Mouse (Mus musculus): ENCODE measurements around the gene Wdr26. TPM values are rescaled to one million over a fixed set of nuclear protein-coding genes. Genes with fewer than 3 reads are reported as not detected.

The Wdr26 gene
- total RNA-seq, 2 experiments from 2014 or later, result 119 to 126 TPM

GRCm38 (mm10) chr1:181210601-181211402 is 999 bp downstream of the Wdr26 start:
- DNase-seq (ENCODE audit: low spot score in 2 of 2), result no peak
- intact Hi-C loops (cut with DNase I), result no loop called here

- DNase-seq (ENCODE audit: low spot score in 2 of 2), result no peak
- intact Hi-C loops (cut with DNase I), result no loop called here
These were observed 1.7 kb downstream of the Wdr26 start for GRCm38 (mm10) chr1:181210147-181210546.

GRCm38 (mm10) chr1:181199446-181199845 is 12.4 kb downstream of the Wdr26 start:
- intact Hi-C loops (cut with DNase I), result no loop called here
- no peak for DNase-seq (ENCODE audit: low spot score in 2 of 2)

- intact Hi-C loops (cut with DNase I), result no loop called here
- DNase-seq (ENCODE audit: low spot score in 2 of 2), result no peak
These were observed 22.9 kb downstream of the Wdr26 start for GRCm38 (mm10) chr1:181188925-181189324.

- intact Hi-C loops (cut with DNase I), result no loop called here
- no peak for DNase-seq (ENCODE audit: low spot score in 2 of 2)
These were observed 41.6 kb downstream of the Wdr26 start for GRCm38 (mm10) chr1:181170210-181170609.

- no peak for DNase-seq (ENCODE audit: low spot score in 2 of 2)
- intact Hi-C loops (cut with DNase I), result no loop called here
These were observed 43.4 kb downstream of the Wdr26 start for GRCm38 (mm10) chr1:181168377-181168776.

GRCm38 (mm10) chr1:181167816-181168215 is 44.0 kb downstream of the Wdr26 start:
- no peak for DNase-seq (ENCODE audit: low spot score in 2 of 2)
- intact Hi-C loops (cut with DNase I), result no loop called here

GRCm38 (mm10) chr1:181151541-181151940 is 60.3 kb downstream of the Wdr26 start:
- intact Hi-C loops (cut with DNase I), result no loop called here
- no peak for DNase-seq (ENCODE audit: low spot score in 2 of 2)

- intact Hi-C loops (cut with DNase I), result no loop called here
- peak; percentile 92 to 94 for DNase-seq (ENCODE audit: low spot score in 2 of 2)
These were observed 60.8 kb downstream of the Wdr26 start for GRCm38 (mm10) chr1:181150827-181151534.

GRCm38 (mm10) chr1:181150431-181150826 is 61.4 kb downstream of the Wdr26 start:
- no peak for DNase-seq (ENCODE audit: low spot score in 2 of 2)
- intact Hi-C loops (cut with DNase I), result no loop called here

GRCm38 (mm10) chr1:181149373-181150017 is 62.3 kb downstream of the Wdr26 start:
- intact Hi-C loops (cut with DNase I), result no loop called here
- DNase-seq (ENCODE audit: low spot score in 2 of 2), result no peak

- no peak for DNase-seq (ENCODE audit: low spot score in 2 of 2)
- intact Hi-C loops (cut with DNase I), result no loop called here
These were observed 63.3 kb downstream of the Wdr26 start for GRCm38 (mm10) chr1:181148540-181148939.

GRCm38 (mm10) chr1:181146187-181146586 is 65.6 kb downstream of the Wdr26 start:
- DNase-seq (ENCODE audit: low spot score in 2 of 2), result no peak
- intact Hi-C loops (cut with DNase I), result no loop called here

GRCm38 (mm10) chr1:181144966-181145365 is 66.8 kb downstream of the Wdr26 start:
- intact Hi-C loops (cut with DNase I), result no loop called here
- DNase-seq (ENCODE audit: low spot score in 2 of 2), result no peak

GRCm38 (mm10) chr1:181143950-181144836 is 67.6 kb downstream of the Wdr26 start, which contains the start of the genes Nvl and Cnih4:
TSS of gene Nvl (minus strand) at chr1:181144204.
TSS of gene Cnih4 (plus strand) at chr1:181144693.
- intact Hi-C loops (cut with DNase I), result no loop called here

GRCm38 (mm10) chr1:181143609-181143949 is 68.2 kb downstream of the Wdr26 start:
- intact Hi-C loops (cut with DNase I), result no loop called here
- no peak for DNase-seq (ENCODE audit: low spot score in 2 of 2)

More at GRCm38 (mm10) chr1:181143950-181144836, 67.6 kb downstream of the Wdr26 start, which contains the start of the genes Nvl and Cnih4:
- peak; percentile 93 to 96 for DNase-seq (ENCODE audit: low spot score in 2 of 2)

GRCm38 (mm10) chr1:181138730-181139129 is 73.1 kb downstream of the Wdr26 start:
- intact Hi-C loops (cut with DNase I), result no loop called here
- no peak for DNase-seq (ENCODE audit: low spot score in 2 of 2)

GRCm38 (mm10) chr1:181131915-181132314 is 79.9 kb downstream of the Wdr26 start:
- intact Hi-C loops (cut with DNase I), result loop anchor here (5.0 kb wide), 1 partner anchor 60 kb away; no protein-coding TSS in a partner anchor
- DNase-seq (ENCODE audit: low spot score in 2 of 2), result no peak

GRCm38 (mm10) chr1:181126766-181127165 is 85.0 kb downstream of the Wdr26 start:
- DNase-seq (ENCODE audit: low spot score in 2 of 2), result no peak
- intact Hi-C loops (cut with DNase I), result no loop called here

All from left cerebral cortex, postnatal 14 days (tissue).